Mouse (Mus musculus) mesoderm, embryonic 11.5 days (tissue): ENCODE measurements around the gene Coa6.

Source experiments
- DNase-seq: peaks from one replicate; pipeline ENCODE4 v3.0.0-alpha.2; 2012; ENCODE audit warnings: low read depth, low spot score

Gene Coa6

DNA sequence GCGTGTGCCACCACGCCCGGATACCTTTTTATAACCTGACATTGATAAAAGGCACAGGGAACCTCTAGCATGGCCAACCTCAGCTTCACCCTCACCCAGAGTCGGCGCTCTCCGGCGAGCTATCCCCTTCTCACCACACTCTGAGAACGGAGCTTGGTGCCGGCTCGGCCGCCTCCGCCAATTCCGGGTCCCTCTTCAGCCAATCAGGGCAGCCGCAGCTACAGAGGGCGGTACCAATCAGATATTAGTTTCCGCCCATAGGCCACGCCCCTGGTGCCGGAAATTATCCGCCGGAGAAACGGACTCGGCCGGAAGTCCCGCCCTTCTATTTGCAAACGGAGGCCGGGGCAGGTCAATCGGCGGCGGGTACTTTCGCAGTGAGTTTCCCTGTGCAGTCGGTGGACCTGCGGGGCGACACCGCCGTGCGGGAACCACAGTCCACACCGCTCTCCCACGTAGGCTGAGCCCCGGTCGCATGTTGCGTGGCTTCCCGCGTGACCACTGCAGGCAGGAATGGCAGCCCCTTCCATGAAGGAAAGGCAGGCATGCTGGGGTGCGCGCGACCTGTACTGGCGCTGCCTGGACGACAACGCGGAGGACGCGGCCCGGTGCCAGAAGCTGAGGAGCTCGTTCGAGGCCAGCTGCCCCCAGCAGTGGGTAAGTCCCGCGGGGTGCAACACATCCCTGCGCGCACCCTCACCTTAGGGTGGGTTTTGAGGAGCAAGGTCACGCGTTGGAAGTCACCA lies at the start of gene Coa6:
Coa6 (plus strand) TSS at position 342 of the 746 bp plus-strand sequence.
- DNase-seq, result peak; percentile 97

GRCm38 (mm10) chr8:126379580-126379979 lies 42.7 kb upstream of the Coa6 start:
- DNase-seq, result no peak

- no peak for DNase-seq
Observed at GRCm38 (mm10) chr8:126380141-126380540, 42.2 kb upstream of the Coa6 start.

DNA sequence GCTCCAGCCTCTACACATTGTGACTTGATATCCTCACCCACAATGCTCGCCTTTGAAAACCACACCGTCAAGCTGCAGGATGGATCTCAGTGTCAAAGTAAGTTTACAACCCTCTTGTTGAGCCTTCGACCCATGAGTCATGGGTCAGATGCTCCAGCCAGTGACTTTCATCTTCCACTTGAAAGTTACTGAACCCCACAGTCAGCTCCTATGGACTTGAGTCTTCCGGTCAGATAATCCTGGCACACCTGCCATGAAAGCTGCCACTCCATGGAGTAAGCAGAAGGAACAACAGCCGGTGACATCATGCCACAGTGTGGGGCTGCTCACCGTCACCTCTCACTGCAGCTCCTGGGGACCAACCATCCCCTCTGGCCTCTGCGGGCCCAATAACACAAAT lies 41.0 kb upstream of the Coa6 start:
- no peak for DNase-seq

- DNase-seq, result peak; percentile 41
Observed at GRCm38 (mm10) chr8:126382216-126382615, 40.1 kb upstream of the Coa6 start.

DNA sequence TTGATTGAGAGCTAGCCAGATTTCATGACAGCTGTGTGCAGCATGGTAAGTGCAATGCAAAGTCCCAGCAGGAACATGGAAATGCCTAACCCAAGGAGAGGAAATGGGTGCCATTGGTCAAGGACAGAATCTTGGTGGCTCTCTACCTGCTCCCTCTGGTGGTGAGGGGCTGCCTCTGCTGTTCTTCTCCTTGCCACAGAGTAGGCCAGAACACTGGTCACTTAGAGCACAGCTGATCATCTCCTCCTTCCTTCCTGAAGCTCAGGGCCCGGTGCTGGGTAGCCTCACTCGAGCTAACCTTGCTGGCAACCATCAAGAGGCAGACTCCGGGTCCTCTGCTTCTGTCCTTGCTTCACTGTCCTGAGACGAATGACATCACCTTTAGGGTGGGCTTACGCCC lies 39.6 kb upstream of the Coa6 start:
- peak; percentile 31 for DNase-seq

- DNase-seq, result no peak
Observed at GRCm38 (mm10) chr8:126387566-126387965, 34.7 kb upstream of the Coa6 start.

DNA sequence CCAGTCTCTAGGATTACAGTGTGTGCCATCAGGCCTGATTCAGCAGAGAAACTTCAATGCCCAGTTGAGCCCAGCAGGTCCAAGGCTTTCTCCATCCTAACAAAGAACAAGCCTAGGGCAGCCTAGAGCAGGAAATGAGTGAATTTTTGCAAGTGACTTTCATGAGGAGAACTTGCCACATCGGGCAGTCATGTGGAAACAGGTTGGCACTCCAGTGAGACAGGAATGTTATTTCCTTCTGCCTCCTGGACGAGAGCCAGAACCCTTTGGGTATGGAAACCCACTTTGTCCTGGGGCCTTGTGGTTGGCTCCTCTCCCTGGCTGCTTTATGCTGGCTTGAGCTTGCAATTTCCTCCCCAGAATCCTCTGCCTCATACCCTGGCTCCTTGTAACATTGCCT lies 30.8 kb upstream of the Coa6 start:
- DNase-seq, result no peak

DNA sequence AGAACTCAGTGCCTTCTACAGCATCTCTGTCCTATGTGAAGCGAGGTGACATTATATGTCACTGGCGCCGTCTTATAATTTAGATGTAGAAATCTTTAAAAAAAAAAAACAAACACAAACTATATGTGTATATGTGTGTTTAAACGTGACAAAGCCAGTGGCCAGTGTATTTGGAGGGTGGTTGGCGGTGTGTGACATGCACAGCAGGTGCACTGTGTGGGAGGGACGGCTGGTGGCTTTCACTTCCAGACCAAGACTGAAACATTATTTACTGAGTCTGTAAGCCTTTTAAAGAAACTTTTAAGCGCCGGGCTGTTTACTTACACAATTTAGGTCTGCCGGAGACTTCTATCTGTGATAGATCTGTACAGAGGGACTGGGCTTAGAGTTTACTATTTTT lies 26.9 kb upstream of the Coa6 start:
- DNase-seq, result no peak

DNA sequence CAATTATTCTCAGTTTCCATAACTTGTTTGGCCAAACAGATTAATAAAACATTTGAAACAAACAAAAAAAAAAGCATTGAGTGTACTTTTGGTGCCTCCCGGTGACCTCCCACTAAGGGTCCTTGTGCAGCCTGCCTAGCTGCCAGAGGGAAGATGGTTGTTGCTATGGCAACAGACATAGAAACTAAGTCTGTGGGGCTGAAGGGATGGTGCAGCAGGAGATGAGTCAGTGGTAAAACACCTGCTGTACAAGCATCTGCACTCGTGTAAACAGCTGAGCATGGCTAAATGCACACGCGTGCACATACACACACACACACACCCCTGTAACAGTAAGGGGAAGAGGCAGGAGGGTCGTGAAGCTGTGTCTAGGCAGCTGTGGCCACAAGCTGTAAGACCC lies 26.4 kb upstream of the Coa6 start:
- DNase-seq, result peak; percentile 24

- DNase-seq, result no peak
Observed at GRCm38 (mm10) chr8:126398349-126398748, 24.0 kb upstream of the Coa6 start.

GRCm38 (mm10) chr8:126404550-126404949 lies 17.8 kb upstream of the Coa6 start:
- peak; percentile 74 for DNase-seq

GRCm38 (mm10) chr8:126405030-126405429 lies 17.3 kb upstream of the Coa6 start:
- no peak for DNase-seq

GRCm38 (mm10) chr8:126420834-126421233 lies 1.5 kb upstream of the Coa6 start:
- no peak for DNase-seq

- DNase-seq, result no peak
Observed at GRCm38 (mm10) chr8:126422920-126423300, 595 bp downstream of the Coa6 start.

DNA sequence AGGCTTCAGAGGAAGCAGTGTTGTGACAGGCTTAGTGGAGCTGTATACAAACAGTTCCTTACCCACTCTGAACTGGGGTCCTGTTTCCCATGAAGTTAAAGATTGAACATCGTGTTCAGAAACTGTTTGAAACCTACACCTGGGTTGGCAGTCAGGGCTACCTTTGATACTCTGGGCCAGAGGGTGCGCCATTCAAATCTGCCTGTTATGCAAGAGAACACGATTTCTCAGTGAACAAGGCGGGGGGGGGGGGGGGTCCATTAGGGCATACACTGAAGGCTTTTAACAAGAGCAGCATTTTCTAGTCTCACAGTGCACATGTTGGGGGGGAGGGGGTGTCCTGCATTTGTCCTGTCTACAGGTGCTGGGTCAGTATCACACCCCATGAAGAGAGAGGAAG lies 1.8 kb downstream of the Coa6 start:
- no peak for DNase-seq

GRCm38 (mm10) chr8:126424946-126425345 lies 2.6 kb downstream of the Coa6 start:
- no peak for DNase-seq

- no peak for DNase-seq
Observed at GRCm38 (mm10) chr8:126429635-126430034, 7.3 kb downstream of the Coa6 start.

GRCm38 (mm10) chr8:126433827-126434226 lies 11.5 kb downstream of the Coa6 start:
- DNase-seq, result no peak

GRCm38 (mm10) chr8:126438937-126439336 lies 16.6 kb downstream of the Coa6 start:
- DNase-seq, result no peak

DNA sequence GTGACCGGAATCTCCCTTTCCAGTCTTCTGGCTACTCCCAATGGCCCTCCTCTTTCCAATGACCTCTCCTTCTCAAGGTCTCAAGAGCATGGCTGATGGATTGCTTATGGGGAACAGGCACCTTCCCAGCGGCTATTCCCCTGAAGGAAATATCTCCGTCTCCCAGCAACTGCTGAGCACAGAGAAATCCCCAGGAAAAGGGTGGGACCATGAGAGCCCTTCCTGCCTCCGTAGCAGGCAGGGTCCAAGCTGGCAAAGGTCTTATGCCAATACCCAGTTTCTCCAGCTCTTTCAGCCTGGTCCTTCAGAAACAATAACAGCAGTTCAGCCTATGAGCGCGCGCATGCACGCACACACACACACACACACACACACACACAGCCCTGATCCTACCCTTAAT lies 28.8 kb downstream of the Coa6 start:
- no peak for DNase-seq

- DNase-seq, result peak; percentile 23
Observed at GRCm38 (mm10) chr8:126455383-126455782, 33.1 kb downstream of the Coa6 start.

- no peak for DNase-seq
Observed at GRCm38 (mm10) chr8:126460274-126460673, 38.0 kb downstream of the Coa6 start.

- DNase-seq, result no peak
Observed at GRCm38 (mm10) chr8:126461735-126462134, 39.4 kb downstream of the Coa6 start.
